Mouse (Mus musculus) small intestine, adult 2 months (tissue): Measurements from ENCODE around the gene Gm10198.

ENCODE experiments used
- CTCF ChIP-seq: fragments of 200-500 bp; IDR thresholded peaks from 2 replicates; pipeline ENCODE4 v1.5.1; 2012; ENCODE audit warnings: low read depth, mild to moderate bottlenecking, control low read depth, inconsistent platforms, low read length, moderate library complexity, mixed read lengths; ENCODE audit not compliant: insufficient replicate concordance, insufficient read length; ENCODE audit errors: extremely low read depth
- POLR2A ChIP-seq: fragments of 200-500 bp; IDR thresholded peaks from 2 replicates; pipeline ENCODE4 v1.6.1; 2012; ENCODE audit warnings: low read depth, mild to moderate bottlenecking, control low read depth, inconsistent platforms, low read length, moderate library complexity

- no peak for TF ChIP-seq POLR2A
- TF ChIP-seq CTCF = no peak
Observed at GRCm38 (mm10) chr13:111560152-111560551, 32.4 kb upstream of the Gm10198 start.
